Mouse (Mus musculus) midbrain, postnatal 0 days (tissue): ENCODE results near the gene Mpv17l2. TPM values are rescaled to one million over a fixed set of nuclear protein-coding genes. Genes with fewer than 3 reads are reported as not detected.

Source experiments
- ATAC-seq: fragments of 200-750 bp; cut with Nextera tagmentation; 2 replicates; pipeline ENCODE4 v1.8.0; 2017; ENCODE audit warnings: moderate number of reproducible peaks, mild to moderate bottlenecking, moderate TSS enrichment, moderate library complexity; ENCODE audit not compliant: low FRiP score
- DNase-seq: peaks from one replicate; pipeline ENCODE4 v3.0.0-alpha.2; 2015; ENCODE audit warnings: low spot score
- H3K27ac ChIP-seq: fragments of 300-500 bp; sonication (generic); 2 replicates; pipeline ENCODE4 v1.5.1; 2014; ENCODE audit warnings: low read depth, mild to moderate bottlenecking, low read length, mixed read lengths
- H3K27me3 ChIP-seq: fragments of 300-500 bp; sonication (generic); 2 replicates; pipeline ENCODE4 v1.6.1; 2014; ENCODE audit warnings: low read length, control low read depth, mixed read lengths; ENCODE audit not compliant: insufficient read depth
- H3K36me3 ChIP-seq: fragments of 300-500 bp; sonication (generic); 2 replicates; pipeline ENCODE4 v1.6.1; 2014; ENCODE audit warnings: low read length, control low read depth, mixed read lengths; ENCODE audit not compliant: insufficient read depth
- H3K4me1 ChIP-seq: fragments of 300-500 bp; sonication (generic); 2 replicates; pipeline ENCODE4 v1.6.1; 2014; ENCODE audit warnings: mild to moderate bottlenecking, control low read depth, antibody characterized with exemption, low read length, mixed read lengths; ENCODE audit not compliant: insufficient read depth
- H3K4me2 ChIP-seq: fragments of 300-500 bp; sonication (generic); 2 replicates; pipeline ENCODE4 v1.6.1; 2014; ENCODE audit warnings: low read depth, mild to moderate bottlenecking, low read length, mixed read lengths; ENCODE audit not compliant: poor library complexity, severe bottlenecking
- H3K4me3 ChIP-seq: fragments of 300-500 bp; sonication (generic); 2 replicates; pipeline ENCODE4 v1.5.1; 2014; ENCODE audit warnings: low read depth, mild to moderate bottlenecking, low read length, moderate library complexity
- H3K9ac ChIP-seq: fragments of 300-500 bp; sonication (generic); replicated peaks from 2 replicates; pipeline ENCODE4 v1.6.1; 2014; ENCODE audit warnings: mild to moderate bottlenecking, low read length, moderate library complexity, mixed read lengths; ENCODE audit not compliant: poor library complexity, severe bottlenecking
- H3K9me3 ChIP-seq: fragments of 300-500 bp; sonication (generic); 2 replicates; pipeline ENCODE4 v1.6.1; 2016; ENCODE audit warnings: low read length, control low read depth
- CTCF ChIP-seq: IDR thresholded peaks from 2 replicates; pipeline ENCODE4 v1.5.1; 2016; ENCODE audit warnings: antibody characterized with exemption, mild to moderate bottlenecking
- WGBS: fragments of 180-500 bp; shearing (Covaris S2); extraction: QIAGEN DNeasy Blood & Tissue Kit; methylation state at CpG from one replicate; pipeline ENCODE4 v1.1.7; 2014; 5-methylcytosine and 5-hydroxymethylcytosine counted together
- polyA plus RNA-seq: library from polyadenylated mRNA; unstranded; fragments of >200 nt; fragmentation: Nextera tagmentation; extraction: Ambion mirVana; gene quantifications from 2 replicates; pipeline ENCODE4 v1.2.1, GENCODE M21; 2015
- total RNA-seq: library from RNA; depleted of rRNA; stranded (reverse); fragments of >200 nt; gene quantifications from 2 replicates; pipeline ENCODE4 v1.2.3, GENCODE M21; 2014

Mpv17l2 gene
- total and polyA plus RNA-seq, 2 experiments from 2014 or later: 27.8 to 43.7 TPM

DNA sequence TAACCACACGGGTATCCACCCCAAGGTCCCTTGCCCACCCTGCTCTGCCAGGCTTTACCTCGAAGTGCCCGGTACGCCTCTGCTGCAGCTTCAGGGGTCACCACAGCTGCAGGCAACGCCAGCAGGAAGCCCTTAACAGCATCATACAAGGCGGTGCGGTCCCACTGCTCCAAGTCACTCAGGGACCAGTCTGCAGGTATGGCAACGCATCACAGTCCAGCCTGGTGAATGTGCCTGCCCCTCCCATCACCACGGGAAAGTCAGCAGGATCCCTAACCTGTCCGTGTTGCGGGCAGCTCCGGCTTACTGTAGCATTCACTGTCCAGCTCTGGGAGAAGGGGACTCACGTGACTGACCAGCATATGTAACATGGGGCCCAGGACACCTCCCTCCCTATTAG lies 11.3 kb upstream of the Mpv17l2 start:
- Histone ChIP-seq H3K4me3 (no peak overlapping the region), H3K9ac (no peak overlapping the region), H3K4me1 (peaks cover 12% of the 10 kb centered on the region), H3K27me3 (no peaks in the 10 kb centered on the region), H3K27ac (no peak overlapping the region), H3K9me3 (no peaks in the 10 kb centered on the region), H3K36me3 (peaks cover 67% of the 10 kb centered on the region), H3K4me2 (no peak overlapping the region)
- DNase-seq: no peak
- 93% methylated on average over 13 of the region's 13 CpGs for WGBS
- TF ChIP-seq CTCF: no peak
- ATAC-seq: no peak

DNA sequence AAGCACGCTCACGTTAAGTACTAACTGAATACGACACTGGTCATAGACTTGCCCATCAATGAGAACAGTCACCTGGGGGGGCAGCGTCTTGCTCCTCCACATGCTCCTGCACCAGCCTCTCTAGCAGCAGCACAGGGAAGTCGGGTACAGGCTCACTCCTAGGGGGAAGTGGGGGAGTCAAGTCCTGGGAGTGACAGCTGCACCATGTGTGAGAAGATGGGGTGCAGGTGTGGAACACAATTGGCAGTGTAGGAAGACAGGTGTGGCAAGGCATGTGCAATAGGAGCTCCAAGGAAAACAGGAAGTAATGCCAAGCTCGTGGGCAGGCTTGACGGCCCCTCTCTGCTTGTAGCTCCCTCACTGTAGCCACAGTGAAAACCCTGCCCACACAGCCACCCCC lies 10.5 kb upstream of the Mpv17l2 start:
- no peaks in the 10 kb centered on the region for H3K27me3 ChIP-seq
- WGBS: 89% methylated on average over 7 of the region's 7 CpGs
- no peak for TF ChIP-seq CTCF
- H3K9me3 ChIP-seq: no peaks in the 10 kb centered on the region
- peaks cover 67% of the 10 kb centered on the region for H3K36me3 ChIP-seq
- H3K4me3 ChIP-seq: no peak overlapping the region
- H3K4me1 ChIP-seq: peaks cover 12% of the 10 kb centered on the region
- no peak for ATAC-seq
- H3K9ac ChIP-seq: no peak overlapping the region
- H3K27ac ChIP-seq: no peak overlapping the region
- no peak for DNase-seq
- H3K4me2 ChIP-seq: no peak overlapping the region

DNA sequence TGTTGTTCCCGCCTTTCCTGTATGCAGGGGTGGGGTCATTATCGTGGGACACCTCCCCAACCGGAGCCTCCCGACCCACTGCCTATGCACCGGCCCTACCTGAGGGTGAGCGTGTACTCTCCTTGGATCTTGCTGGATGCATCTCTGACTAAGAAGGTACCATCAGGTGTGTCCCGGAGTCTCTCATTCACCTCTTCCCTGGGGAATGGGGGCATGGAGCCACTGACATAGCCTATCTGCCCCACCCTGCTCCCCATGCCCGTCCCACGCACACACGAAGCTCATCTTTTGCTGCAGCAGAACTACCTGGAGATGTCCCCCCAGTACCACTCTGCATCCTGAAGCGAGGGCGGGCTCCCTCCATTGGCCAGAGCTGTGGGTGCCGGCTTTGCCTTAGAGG lies 10.0 kb upstream of the Mpv17l2 start:
- Histone ChIP-seq H3K36me3 (peaks cover 67% of the 10 kb centered on the region), H3K9ac (no peak overlapping the region), H3K4me2 (no peak overlapping the region), H3K4me1 (peaks cover 11% of the 10 kb centered on the region), H3K27ac (no peak overlapping the region), H3K27me3 (0 out of 2 replicates have a peak, but pooled peaks cover 4% of the 10 kb centered on the region), H3K9me3 (no peaks in the 10 kb centered on the region), H3K4me3 (no peak overlapping the region)
- ATAC-seq (no peak), DNase-seq (no peak)
- WGBS: 95% methylated on average over 13 of the region's 13 CpGs
- no peak for TF ChIP-seq CTCF

DNA sequence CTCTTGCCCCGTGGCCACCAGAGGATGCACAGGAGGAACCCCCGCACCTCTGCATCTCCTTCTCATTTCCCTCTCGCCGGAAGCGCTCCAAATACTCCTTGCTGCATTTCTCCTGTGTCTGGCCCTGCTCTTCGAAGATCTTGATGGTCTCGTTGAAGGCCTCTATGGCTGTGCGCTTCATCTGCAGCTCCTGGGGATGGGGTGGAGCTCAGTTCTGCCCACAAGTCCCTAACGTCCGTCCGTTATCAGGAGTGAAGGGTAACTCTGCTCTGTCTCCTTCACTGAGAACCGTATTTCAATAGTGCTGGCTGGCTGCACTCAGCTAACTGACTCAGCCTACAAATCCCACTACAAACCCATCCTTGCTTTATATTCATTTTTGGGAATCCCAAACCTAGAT lies 9.1 kb upstream of the Mpv17l2 start:
- DNase-seq (no peak), ATAC-seq (no peak)
- H3K4me2 ChIP-seq: no peak overlapping the region
- no peak for TF ChIP-seq CTCF
- no peak overlapping the region for H3K9ac ChIP-seq
- H3K27me3 ChIP-seq: 0 out of 2 replicates have a peak, but pooled peaks cover 4% of the 10 kb centered on the region
- peaks cover 5% of the 10 kb centered on the region for H3K4me1 ChIP-seq
- H3K27ac ChIP-seq: no peak overlapping the region
- 76% methylated on average over 12 of the region's 12 CpGs for WGBS
- no peaks in the 10 kb centered on the region for H3K9me3 ChIP-seq
- H3K4me3 ChIP-seq: no peak overlapping the region
- H3K36me3 ChIP-seq: peaks cover 64% of the 10 kb centered on the region

DNA sequence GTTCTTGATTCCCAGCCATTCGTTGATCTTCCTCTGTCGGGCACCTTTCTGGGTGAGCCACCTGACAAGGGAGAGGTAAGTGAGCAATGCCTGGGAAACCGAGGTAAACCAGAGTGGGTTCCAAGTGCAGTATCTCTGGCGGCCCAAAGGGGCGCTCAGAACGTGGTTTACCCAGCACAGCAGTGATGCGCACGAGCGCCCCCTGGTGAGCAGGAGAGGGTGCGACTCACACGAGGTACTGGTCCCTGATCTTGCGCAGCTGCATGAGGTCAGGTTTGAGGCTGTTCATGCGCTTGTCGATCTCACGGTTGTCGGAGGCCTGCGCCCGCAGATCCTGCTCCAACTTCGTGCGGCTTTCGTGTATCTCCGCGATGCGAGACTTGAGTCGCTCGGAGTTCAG lies 8.6 kb upstream of the Mpv17l2 start:
- TF ChIP-seq CTCF: peak; percentile 100
- Histone ChIP-seq H3K27me3 (0 out of 2 replicates have a peak, but pooled peaks cover 4% of the 10 kb centered on the region), H3K9ac (no peak overlapping the region), H3K36me3 (peaks cover 62% of the 10 kb centered on the region), H3K27ac (no peak overlapping the region), H3K4me2 (no peak overlapping the region), H3K9me3 (no peaks in the 10 kb centered on the region), H3K4me3 (no peak overlapping the region), H3K4me1 (peaks cover 3% of the 10 kb centered on the region)
- WGBS: 7% methylated on average over 26 of the region's 26 CpGs
- DNase-seq (peak; percentile 96), ATAC-seq (peak; percentile 79)

DNA sequence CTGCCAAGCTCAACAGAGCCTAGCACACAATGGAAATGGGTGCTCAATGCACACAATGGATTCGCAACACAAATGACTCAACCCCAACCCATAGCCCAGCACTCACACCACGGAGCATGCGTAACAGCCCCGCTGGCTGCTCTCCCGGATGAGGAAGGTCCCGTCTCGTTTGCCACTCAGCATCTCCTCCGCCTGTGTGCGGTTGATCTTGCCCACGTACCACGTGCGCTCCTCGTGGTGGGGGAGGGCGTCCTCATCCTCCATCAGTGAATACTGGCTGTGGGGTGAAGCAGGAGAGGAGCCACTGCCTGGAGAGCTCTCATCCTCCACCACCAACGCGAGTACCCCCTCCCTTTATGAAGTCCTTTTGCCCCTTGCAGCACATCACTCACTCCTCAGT lies 8.2 kb upstream of the Mpv17l2 start:
- WGBS: 82% methylated on average over 16 of the region's 16 CpGs
- no peaks in the 10 kb centered on the region; the same call in 1 of the 2 replicates for H3K4me1 ChIP-seq
- H3K9me3 ChIP-seq: no peaks in the 10 kb centered on the region
- H3K4me3 ChIP-seq: no peak overlapping the region
- 0 out of 2 replicates have a peak, but pooled peaks cover 4% of the 10 kb centered on the region for H3K27me3 ChIP-seq
- H3K36me3 ChIP-seq: peaks cover 60% of the 10 kb centered on the region
- peak; percentile 2; the same call in 1 of the 2 replicates for ATAC-seq
- TF ChIP-seq CTCF: no peak
- no peak overlapping the region for H3K4me2 ChIP-seq
- no peak overlapping the region for H3K27ac ChIP-seq
- no peak for DNase-seq
- H3K9ac ChIP-seq: no peak overlapping the region
